Mouse (Mus musculus): Measurements from ENCODE around the gene Gatad2a. TPM values are rescaled to one million over a fixed set of nuclear protein-coding genes. Genes with fewer than 3 reads are reported as not detected.

Gatad2a gene
- polyA plus RNA-seq, 1 experiment from 2014 or later = 92.4 TPM

DNA sequence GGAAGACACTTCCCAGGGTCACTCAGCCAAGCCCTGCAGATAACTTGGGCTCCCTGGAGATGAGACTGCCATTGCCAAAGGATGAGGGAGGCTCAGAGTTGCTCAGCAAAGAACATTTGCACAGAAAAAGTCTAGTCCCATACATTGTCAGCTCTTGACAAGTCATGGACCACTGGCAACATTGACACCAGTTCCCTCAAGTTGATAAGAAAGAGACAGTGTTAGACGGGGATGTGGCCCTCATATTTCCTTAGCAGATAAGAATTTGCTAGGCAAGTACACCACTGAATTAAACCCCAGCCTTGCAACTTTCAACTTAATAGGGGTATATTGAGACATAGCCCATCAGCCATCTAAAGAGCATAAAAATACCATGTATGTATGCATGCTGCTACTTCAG lies 72.2 kb downstream of the Gatad2a start:
- ATAC-seq (ENCODE audit: insufficient read depth) = no peak
- Histone ChIP-seq H3K27me3 (ENCODE audit: insufficient read depth, low read length) (no peaks in the 10 kb centered on the region), H3K4me1 (ENCODE audit: insufficient read depth) (no peaks in the 10 kb centered on the region), H3K4me2 (no peak overlapping the region), H3K4me3 (ENCODE audit: low read depth, low read length) (no peak overlapping the region), H3K27ac (ENCODE audit: low read depth) (no peak overlapping the region), H3K9me3 (ENCODE audit: low read depth, low read length) (no peaks in the 10 kb centered on the region), H3K9ac (no peak overlapping the region), H3K36me3 (ENCODE audit: insufficient read depth) (peaks cover 8% of the 10 kb centered on the region; the same call in 1 of the 2 replicates)
- TF ChIP-seq CTCF (IDR thresholded peaks at IDR 0.05; ENCODE audit: low read depth) = no peak
- WGBS = 44% methylated on average over 1 of the region's 1 CpGs
- DNase-seq = no peak

DNA sequence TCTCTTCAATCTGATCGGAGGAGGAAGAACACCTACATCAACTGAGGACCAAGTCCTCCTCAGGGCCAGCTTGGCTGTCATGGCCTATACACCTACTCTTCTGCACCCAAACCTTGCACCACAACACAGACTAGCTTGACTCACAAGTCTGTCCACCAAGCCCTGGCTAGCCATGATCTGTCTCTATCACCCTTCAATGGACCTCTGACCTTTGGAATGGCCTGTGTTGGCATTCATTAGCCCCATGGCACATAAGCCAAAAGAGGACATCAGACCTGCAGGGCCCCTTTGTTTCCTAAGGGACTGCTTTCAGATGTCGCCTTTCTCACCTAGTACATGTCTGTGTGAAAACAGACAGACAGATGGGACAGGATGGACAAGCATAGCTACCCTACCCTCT lies 75.0 kb downstream of the Gatad2a start:
- 88% methylated on average over 2 of the region's 2 CpGs for WGBS
- H3K27ac ChIP-seq (ENCODE audit: low read depth) = peak overlapping the region; percentile 40
- TF ChIP-seq CTCF (IDR thresholded peaks at IDR 0.05; ENCODE audit: low read depth) = no peak
- H3K4me3 ChIP-seq (ENCODE audit: low read depth, low read length) = no peak overlapping the region
- no peak overlapping the region for H3K4me2 ChIP-seq
- H3K9ac ChIP-seq = peak overlapping the region; percentile 1; the same call in 1 of the 2 replicates
- DNase-seq = no peak
- peaks cover 18% of the 10 kb centered on the region for H3K36me3 ChIP-seq (ENCODE audit: insufficient read depth)
- H3K9me3 ChIP-seq (ENCODE audit: low read depth, low read length) = no peaks in the 10 kb centered on the region
- H3K27me3 ChIP-seq (ENCODE audit: insufficient read depth, low read length) = no peaks in the 10 kb centered on the region
- no peak for ATAC-seq (ENCODE audit: insufficient read depth)
- no peaks in the 10 kb centered on the region for H3K4me1 ChIP-seq (ENCODE audit: insufficient read depth)

DNA sequence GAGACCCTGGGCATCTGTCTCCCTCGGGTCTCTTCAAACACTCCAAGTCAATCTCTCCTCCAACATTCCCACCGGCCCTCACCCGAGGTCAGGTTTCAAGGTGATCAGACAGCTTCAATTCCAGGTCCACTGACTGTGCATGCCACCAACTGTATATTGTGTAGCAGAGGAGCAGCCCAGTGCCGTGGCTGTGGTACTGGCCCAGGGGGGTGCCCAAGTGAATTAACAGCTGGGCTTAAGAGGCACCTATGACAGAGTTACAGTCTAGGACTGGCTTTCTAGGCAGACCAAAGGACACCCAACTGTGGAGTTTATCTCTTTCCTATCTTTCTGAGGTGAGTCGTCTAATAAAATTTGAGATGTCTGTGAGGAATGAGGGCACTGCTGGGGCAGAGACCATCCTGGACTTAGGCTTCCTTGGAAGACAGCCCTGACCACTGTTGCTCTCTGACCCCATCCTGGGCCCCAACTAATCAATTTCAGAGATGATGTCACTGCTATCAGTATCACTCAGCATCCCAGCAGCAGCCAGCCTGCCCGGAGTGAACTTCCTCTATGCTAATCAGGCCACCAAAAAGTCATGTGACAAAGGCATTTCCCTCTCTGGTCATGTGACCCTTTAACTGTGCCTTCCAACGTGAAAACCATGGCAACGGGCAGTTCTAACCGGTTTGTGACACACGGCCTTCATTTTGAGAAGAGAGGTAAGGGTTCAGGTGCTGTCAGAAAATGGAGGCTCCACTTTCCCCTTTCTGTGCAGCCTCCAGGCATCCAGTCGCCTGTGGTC lies 76.1 kb downstream of the Gatad2a start:
- peak; percentile 19; the same call in 1 of the 2 replicates for ATAC-seq (ENCODE audit: insufficient read depth)

GRCm38 (mm10) chr8:69919010-69919409 lies 77.2 kb downstream of the Gatad2a start:
- 50% methylated on average over 1 of the region's 1 CpGs for WGBS
- Histone ChIP-seq H3K27ac (ENCODE audit: low read depth) (peak overlapping the region; percentile 50; the same call in 1 of the 2 replicates), H3K4me1 (ENCODE audit: insufficient read depth) (no peaks in the 10 kb centered on the region)

More for the DNA sequence above, 76.1 kb downstream of the Gatad2a start:
- Histone ChIP-seq H3K4me2 (no peak overlapping the region), H3K9me3 (ENCODE audit: low read depth, low read length) (no peaks in the 10 kb centered on the region), H3K36me3 (ENCODE audit: insufficient read depth) (peaks cover 29% of the 10 kb centered on the region), H3K4me3 (ENCODE audit: low read depth, low read length) (no peak overlapping the region), H3K27me3 (ENCODE audit: insufficient read depth, low read length) (no peaks in the 10 kb centered on the region), H3K4me1 (ENCODE audit: insufficient read depth) (no peaks in the 10 kb centered on the region), H3K27ac (ENCODE audit: low read depth) (peak overlapping the region; percentile 40; the same call in 1 of the 2 replicates), H3K9ac (no peak overlapping the region)
- TF ChIP-seq CTCF (IDR thresholded peaks at IDR 0.05; ENCODE audit: low read depth) = no peak
- 30% methylated on average over 11 of the region's 11 CpGs for WGBS
- DNase-seq = peak; percentile 62

DNA sequence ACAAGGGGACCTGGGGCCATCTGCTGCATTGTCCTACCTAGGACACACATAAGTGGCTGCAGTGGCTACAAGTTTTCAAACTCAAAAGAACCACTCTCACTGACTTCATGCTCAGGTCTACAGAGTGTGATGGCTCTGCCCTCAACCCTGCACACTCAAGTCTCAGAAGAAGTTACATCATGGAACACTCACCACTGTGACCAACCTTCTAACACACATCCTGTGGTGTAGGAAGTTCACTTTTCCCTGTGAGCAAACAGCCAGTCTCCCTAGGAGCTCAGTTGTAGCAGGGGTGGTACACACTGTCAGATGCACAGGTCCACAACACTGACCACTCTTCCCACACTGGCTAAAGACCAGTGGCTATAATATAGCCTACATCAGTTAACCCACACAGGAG lies 77.7 kb downstream of the Gatad2a start:
- Histone ChIP-seq H3K27ac (ENCODE audit: low read depth) (no peak overlapping the region), H3K4me1 (ENCODE audit: insufficient read depth) (no peaks in the 10 kb centered on the region), H3K27me3 (ENCODE audit: insufficient read depth, low read length) (no peaks in the 10 kb centered on the region), H3K9me3 (ENCODE audit: low read depth, low read length) (no peaks in the 10 kb centered on the region), H3K9ac (no peak overlapping the region), H3K36me3 (ENCODE audit: insufficient read depth) (peaks cover 44% of the 10 kb centered on the region), H3K4me3 (ENCODE audit: low read depth, low read length) (no peak overlapping the region), H3K4me2 (no peak overlapping the region)
- ATAC-seq (ENCODE audit: insufficient read depth) = peak; percentile 6; the same call in 1 of the 2 replicates
- DNase-seq = no peak
- TF ChIP-seq CTCF (IDR thresholded peaks at IDR 0.05; ENCODE audit: low read depth) = no peak

More at GRCm38 (mm10) chr8:69919010-69919409, 77.2 kb downstream of the Gatad2a start:
- H3K27me3 ChIP-seq (ENCODE audit: insufficient read depth, low read length) = no peaks in the 10 kb centered on the region
- peaks cover 39% of the 10 kb centered on the region for H3K36me3 ChIP-seq (ENCODE audit: insufficient read depth)
- no peak overlapping the region for H3K4me3 ChIP-seq (ENCODE audit: low read depth, low read length)
- no peak overlapping the region for H3K4me2 ChIP-seq
- no peaks in the 10 kb centered on the region for H3K9me3 ChIP-seq (ENCODE audit: low read depth, low read length)
- TF ChIP-seq CTCF (IDR thresholded peaks at IDR 0.05; ENCODE audit: low read depth) = peak; percentile 96
- DNase-seq (peak; percentile 95), ATAC-seq (ENCODE audit: insufficient read depth) (peak; percentile 59)
- no peak overlapping the region for H3K9ac ChIP-seq

DNA sequence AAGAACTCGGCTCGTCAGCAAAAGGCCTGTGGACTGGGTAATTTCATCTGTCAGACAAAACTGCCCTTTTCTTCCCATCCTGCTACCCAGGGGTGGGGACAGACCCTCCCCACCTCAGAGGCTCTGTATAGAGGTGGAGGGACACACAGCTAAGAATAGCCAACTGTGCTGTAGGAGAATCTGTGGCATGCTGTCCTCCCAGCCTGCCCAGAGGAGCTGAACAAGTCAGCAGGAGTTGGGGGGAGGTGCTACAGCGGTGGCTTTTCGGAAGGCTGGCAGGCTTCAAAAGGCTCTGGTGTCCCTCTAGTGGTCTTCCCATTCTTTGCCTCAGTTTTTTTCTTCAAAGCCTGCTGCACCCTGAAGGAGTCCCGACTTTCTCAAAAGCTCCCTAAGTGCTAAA lies 80.4 kb downstream of the Gatad2a start:
- TF ChIP-seq CTCF (IDR thresholded peaks at IDR 0.05; ENCODE audit: low read depth) = peak; percentile 41
- no peaks in the 10 kb centered on the region for H3K9me3 ChIP-seq (ENCODE audit: low read depth, low read length)
- peaks cover 72% of the 10 kb centered on the region for H3K36me3 ChIP-seq (ENCODE audit: insufficient read depth)
- ATAC-seq (ENCODE audit: insufficient read depth) (no peak), DNase-seq (peak; percentile 63)
- H3K27me3 ChIP-seq (ENCODE audit: insufficient read depth, low read length) = no peaks in the 10 kb centered on the region
- H3K9ac ChIP-seq = no peak overlapping the region
- H3K4me2 ChIP-seq = no peak overlapping the region
- 51% methylated on average over 5 of the region's 5 CpGs for WGBS
- H3K4me3 ChIP-seq (ENCODE audit: low read depth, low read length) = no peak overlapping the region
- H3K27ac ChIP-seq (ENCODE audit: low read depth) = no peak overlapping the region
- no peaks in the 10 kb centered on the region for H3K4me1 ChIP-seq (ENCODE audit: insufficient read depth)

DNA sequence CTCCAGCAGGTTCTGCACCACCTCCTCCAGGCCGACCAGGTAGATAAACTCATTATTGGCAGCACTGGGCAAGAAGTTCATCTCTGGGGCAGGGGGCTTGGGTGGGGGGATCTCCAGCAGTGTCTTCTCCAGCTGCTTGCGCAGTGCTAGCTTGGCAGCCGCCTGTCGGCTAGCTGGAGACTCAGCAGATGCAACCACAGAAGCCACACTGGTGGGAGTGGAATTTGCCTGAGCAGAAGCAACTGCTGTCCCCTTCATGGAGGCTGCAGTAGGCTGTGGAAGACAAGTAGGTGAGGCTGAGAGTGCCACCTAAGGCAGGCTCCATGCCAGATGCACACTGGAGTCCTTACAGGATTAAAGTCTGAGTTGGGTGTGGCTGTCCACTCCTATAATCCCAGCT lies 81.7 kb downstream of the Gatad2a start:
- Histone ChIP-seq H3K9me3 (ENCODE audit: low read depth, low read length) (no peaks in the 10 kb centered on the region), H3K27ac (ENCODE audit: low read depth) (no peak overlapping the region), H3K27me3 (ENCODE audit: insufficient read depth, low read length) (no peaks in the 10 kb centered on the region), H3K4me1 (ENCODE audit: insufficient read depth) (no peaks in the 10 kb centered on the region), H3K9ac (no peak overlapping the region), H3K4me3 (ENCODE audit: low read depth, low read length) (no peak overlapping the region), H3K36me3 (ENCODE audit: insufficient read depth) (peaks cover 84% of the 10 kb centered on the region), H3K4me2 (no peak overlapping the region)
- DNase-seq (no peak), ATAC-seq (ENCODE audit: insufficient read depth) (no peak)
- TF ChIP-seq CTCF (IDR thresholded peaks at IDR 0.05; ENCODE audit: low read depth) = no peak
- WGBS = 82% methylated on average over 4 of the region's 4 CpGs

Measured in lung, embryonic 14.5 days (tissue).